Mouse (Mus musculus) E14TG2a.4 (cell line): ENCODE results near the gene Pnrc2.

Experiments used
- CTCF ChIP-seq: conservative IDR thresholded peaks from 2 replicates; pipeline ENCODE4 v1.5.1; 2014; ENCODE audit warnings: low read length
- NANOG ChIP-seq: IDR thresholded peaks from 2 replicates; pipeline ENCODE4 v1.6.1; 2014; ENCODE audit warnings: borderline replicate concordance, low read length, mixed read lengths

- no peak for TF ChIP-seq CTCF
- TF ChIP-seq NANOG = no peak
Measured at GRCm38 (mm10) chr4:135877742-135878141, 4.1 kb upstream of the Pnrc2 start.
